Mouse (Mus musculus) heart, embryonic 13.5 days (tissue): ENCODE measurements around the gene Gm10340. TPM values are rescaled to one million over a fixed set of nuclear protein-coding genes. Genes with fewer than 3 reads are reported as not detected.
"Not testable (repeated sequence)": the region's sequence is repeated elsewhere in the genome, so short reads cannot be mapped to it uniquely, and the experiment has no call there.

Experiments used
- ATAC-seq: fragments of 200-750 bp; cut with Nextera tagmentation; 2 replicates; pipeline ENCODE4 v1.8.0; 2017; ENCODE audit warnings: moderate TSS enrichment; ENCODE audit not compliant: insufficient number of reproducible peaks, low FRiP score, low TSS enrichment; ENCODE audit errors: extremely low read depth
- H3K27ac ChIP-seq: fragments of 300-500 bp; sonication (generic); replicated peaks from 2 replicates; pipeline ENCODE4 v1.5.1; 2015; ENCODE audit warnings: moderate library complexity, mild to moderate bottlenecking, inconsistent platforms
- H3K27me3 ChIP-seq: fragments of 300-500 bp; sonication (generic); replicated peaks from 2 replicates; pipeline ENCODE4 v1.6.1; 2015; ENCODE audit warnings: mild to moderate bottlenecking, inconsistent platforms
- H3K36me3 ChIP-seq: fragments of 300-500 bp; sonication (generic); 2 replicates; pipeline ENCODE4 v1.6.1; 2015; ENCODE audit warnings: mild to moderate bottlenecking, inconsistent platforms
- H3K4me1 ChIP-seq: fragments of 300-500 bp; sonication (generic); 2 replicates; pipeline ENCODE4 v1.6.1; 2015; ENCODE audit warnings: inconsistent platforms
- H3K4me2 ChIP-seq: fragments of 300-500 bp; sonication (generic); 2 replicates; pipeline ENCODE4 v1.6.1; 2015; ENCODE audit warnings: inconsistent platforms, mild to moderate bottlenecking, moderate library complexity
- H3K4me3 ChIP-seq: fragments of 300-500 bp; sonication (generic); 2 replicates; pipeline ENCODE4 v1.5.1; 2015; ENCODE audit warnings: moderate library complexity, mild to moderate bottlenecking, inconsistent platforms
- H3K9ac ChIP-seq: fragments of 300-500 bp; sonication (generic); 2 replicates; pipeline ENCODE4 v1.6.1; 2015; ENCODE audit warnings: inconsistent platforms, mild to moderate bottlenecking, moderate library complexity
- H3K9me3 ChIP-seq: fragments of 300-500 bp; sonication (generic); 2 replicates; pipeline ENCODE4 v1.6.1; 2016; ENCODE audit warnings: inconsistent platforms
- WGBS: fragments of 180-500 bp; shearing (Covaris S2); methylation state at CpG from one replicate; pipeline ENCODE4 v1.1.7; 2015; ENCODE audit warnings: mixed read lengths; 5-methylcytosine and 5-hydroxymethylcytosine counted together
- polyA plus RNA-seq: library from polyadenylated mRNA; unstranded; fragments of >200 nt; fragmentation: Nextera tagmentation; extraction: Ambion mirVana; gene quantifications from 2 replicates; pipeline ENCODE4 v1.2.1, GENCODE M21; 2015

Gene Gm10340
- polyA plus RNA-seq, result 0.13 TPM in 1 of 2 replicates, not detected in the other

DNA sequence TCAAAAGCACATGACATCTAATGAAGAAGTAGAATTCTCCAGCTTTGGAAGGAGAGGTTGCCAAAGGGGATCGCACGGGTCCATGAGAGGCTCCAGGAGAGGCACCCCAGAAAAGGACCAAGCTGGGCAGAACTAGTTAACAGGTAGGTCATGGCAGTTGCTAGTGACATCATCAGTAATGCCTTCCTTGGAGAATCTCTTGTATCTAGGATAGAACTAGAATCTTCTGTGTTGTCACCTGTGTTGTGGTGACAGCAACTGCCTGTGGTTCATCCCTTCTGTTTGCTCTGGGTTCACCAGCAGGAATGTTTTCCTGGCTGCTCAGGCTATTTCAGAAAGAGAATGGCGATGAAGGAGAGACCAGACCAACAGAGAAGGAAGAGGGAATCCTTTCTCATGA is at the start of gene Gm10340:
TSS of gene Gm10340 (plus strand) at position 301 of the 400 bp plus-strand sequence.
- H3K4me2 ChIP-seq, H3K27me3 ChIP-seq, ATAC-seq, H3K9ac ChIP-seq, H3K9me3 ChIP-seq, H3K4me3 ChIP-seq, H3K4me1 ChIP-seq, H3K36me3 ChIP-seq, H3K27ac ChIP-seq: not testable (repeated sequence)
- 80% methylated on average over 2 of the region's 3 CpGs for WGBS

DNA sequence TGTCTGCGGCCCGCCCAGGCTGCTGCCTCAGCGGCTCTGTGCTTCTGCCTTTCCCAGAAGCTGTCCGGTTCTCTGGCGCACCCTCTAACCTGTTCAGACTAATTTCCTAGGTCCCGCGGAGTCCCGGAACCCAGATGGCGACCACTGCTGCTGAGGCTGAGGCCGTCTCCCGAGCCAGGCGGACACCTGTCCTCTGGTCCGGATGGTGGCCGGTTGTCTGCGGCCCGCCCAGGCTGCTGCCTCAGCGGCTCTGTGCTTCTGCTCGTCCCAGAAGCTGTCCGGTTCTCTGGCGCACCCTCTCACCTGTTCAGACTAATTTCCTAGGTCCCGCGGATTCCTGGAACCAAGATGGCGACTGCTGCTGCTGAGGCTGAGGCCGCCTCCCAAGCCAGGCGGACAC is 17.7 kb upstream of the Gm10340 start:
- H3K4me3 ChIP-seq, H3K27me3 ChIP-seq, H3K4me2 ChIP-seq, H3K27ac ChIP-seq, H3K9ac ChIP-seq, H3K9me3 ChIP-seq, H3K4me1 ChIP-seq, H3K36me3 ChIP-seq, ATAC-seq: not testable (repeated sequence)
- WGBS, result 85% methylated on average over 18 of the region's 25 CpGs

DNA sequence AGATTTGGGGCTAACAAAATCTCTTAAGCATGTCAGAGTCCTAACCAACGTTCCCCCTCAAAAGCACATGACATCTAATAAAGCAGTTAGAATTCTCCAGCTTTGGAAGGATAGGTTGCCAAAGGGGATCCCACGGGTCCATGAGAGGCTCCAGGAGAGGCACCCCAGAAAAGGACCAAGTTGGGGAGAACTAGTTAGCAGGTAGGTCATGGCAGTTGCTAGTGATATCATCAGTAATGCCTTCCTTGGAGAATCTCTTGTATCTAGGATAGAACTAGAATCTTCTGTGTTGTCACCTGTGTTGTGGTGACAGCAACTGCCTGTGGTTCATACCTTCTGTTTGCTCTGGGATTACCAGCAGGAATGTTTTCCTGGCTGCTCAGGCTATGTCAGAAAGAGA is 54.2 kb downstream of the Gm10340 start, which contains the start of gene Gm5795:
TSS of gene Gm5795 (plus strand) at position 301 of the 400 bp plus-strand sequence.
- H3K36me3 ChIP-seq, H3K27ac ChIP-seq, H3K27me3 ChIP-seq, H3K9ac ChIP-seq, H3K9me3 ChIP-seq, H3K4me2 ChIP-seq, ATAC-seq, H3K4me1 ChIP-seq, H3K4me3 ChIP-seq: not testable (repeated sequence)
- WGBS, result no CpG with 5 or more reads among the region's 2 CpGs

Other genes with a start within 250 kb of the Gm10340 start
- gene Gm2888, start 104.0 kb upstream of the Gm10340 start, polyA plus RNA-seq, result not detected in 2 replicates
- 3.4 TPM in 2 replicates for gene Gm2897, start 84.7 kb upstream of the Gm10340 start, polyA plus RNA-seq
- gene Gm5795, start 54.3 kb downstream of the Gm10340 start, polyA plus RNA-seq, result not detected in 2 replicates
- 32.7 and 39.3 TPM in 2 replicates for gene D830030K20Rik, start 74.5 kb downstream of the Gm10340 start, polyA plus RNA-seq
- not detected in 2 replicates for gene Gm2956, start 198.6 kb downstream of the Gm10340 start, polyA plus RNA-seq